Mouse (Mus musculus) midbrain, embryonic 16.5 days (tissue): Measurements from ENCODE around the gene Pla2g4e. TPM values are rescaled to one million over a fixed set of nuclear protein-coding genes. Genes with fewer than 3 reads are reported as not detected.

Source experiments
- ATAC-seq: fragments of 200-750 bp; cut with Nextera tagmentation; 2 replicates; pipeline ENCODE4 v1.8.0; 2017; ENCODE audit warnings: moderate TSS enrichment
- H3K27ac ChIP-seq: fragments of 300-500 bp; sonication (generic); 2 replicates; pipeline ENCODE4 v1.5.1; 2014; ENCODE audit warnings: mild to moderate bottlenecking, low read length, mixed read lengths
- H3K27me3 ChIP-seq: fragments of 300-500 bp; sonication (generic); 2 replicates; pipeline ENCODE4 v1.6.1; 2014; ENCODE audit warnings: low read depth, low read length, mixed read lengths; ENCODE audit not compliant: control insufficient read depth, insufficient read depth
- H3K36me3 ChIP-seq: fragments of 300-500 bp; sonication (generic); 2 replicates; pipeline ENCODE4 v1.6.1; 2014; ENCODE audit warnings: mild to moderate bottlenecking, low read length, moderate library complexity, mixed read lengths; ENCODE audit not compliant: control insufficient read depth, insufficient read depth
- H3K4me1 ChIP-seq: fragments of 300-500 bp; sonication (generic); 2 replicates; pipeline ENCODE4 v1.6.1; 2014; ENCODE audit warnings: mild to moderate bottlenecking, low read length, mixed read lengths; ENCODE audit not compliant: control insufficient read depth, insufficient read depth
- H3K4me2 ChIP-seq: fragments of 300-500 bp; sonication (generic); 2 replicates; pipeline ENCODE4 v1.6.1; 2014; ENCODE audit warnings: mild to moderate bottlenecking, low read length, mixed read lengths
- H3K4me3 ChIP-seq: fragments of 300-500 bp; sonication (generic); 2 replicates; pipeline ENCODE4 v1.5.1; 2014; ENCODE audit warnings: low read depth, mild to moderate bottlenecking, low read length, moderate library complexity, mixed read lengths
- H3K9ac ChIP-seq: fragments of 300-500 bp; sonication (generic); 2 replicates; pipeline ENCODE4 v1.6.1; 2014; ENCODE audit warnings: low read depth, low read length, mixed read lengths
- H3K9me3 ChIP-seq: fragments of 300-500 bp; sonication (generic); replicated peaks from 2 replicates; pipeline ENCODE4 v1.6.1; 2014; ENCODE audit warnings: mild to moderate bottlenecking, low read length, mixed read lengths; ENCODE audit not compliant: control insufficient read depth, poor library complexity, severe bottlenecking
- WGBS: fragments of 180-500 bp; shearing (Covaris S2); extraction: QIAGEN DNeasy Blood & Tissue Kit; methylation state at CpG from one replicate; pipeline ENCODE4 v1.1.7; 2014; 5-methylcytosine and 5-hydroxymethylcytosine counted together
- polyA plus RNA-seq: library from polyadenylated mRNA; unstranded; fragments of >200 nt; fragmentation: Nextera tagmentation; extraction: Ambion mirVana; gene quantifications from 2 replicates; pipeline ENCODE4 v1.2.1, GENCODE M21; 2015

The Pla2g4e gene
- polyA plus RNA-seq, 1 experiment from 2014 or later: 6.7 TPM

DNA sequence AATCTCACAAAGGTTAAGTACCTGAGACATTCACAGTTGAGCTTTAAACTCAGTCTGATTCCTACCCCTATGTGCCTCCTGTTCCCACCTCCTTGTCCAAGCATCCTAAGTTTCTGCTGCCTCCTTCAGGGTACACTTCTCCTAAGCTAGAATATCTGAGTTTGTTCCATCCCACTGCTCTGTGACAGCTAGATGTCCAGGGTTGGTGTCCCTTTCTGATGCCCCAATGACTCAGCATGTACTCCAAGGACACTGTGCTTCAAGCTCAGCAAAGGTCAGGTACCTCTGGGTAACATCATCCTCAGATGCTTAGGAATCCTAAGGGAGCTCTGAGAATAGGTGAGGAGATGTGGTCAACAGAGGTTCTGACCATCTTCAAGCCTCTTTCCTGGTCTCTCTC, 117.1 kb downstream of the Pla2g4e start:
- H3K27me3 ChIP-seq: no peaks in the 10 kb centered on the region
- ATAC-seq: no peak
- H3K36me3 ChIP-seq: no peaks in the 10 kb centered on the region
- H3K9ac ChIP-seq: no peak overlapping the region
- no peak overlapping the region for H3K4me2 ChIP-seq
- H3K27ac ChIP-seq: no peak overlapping the region
- H3K9me3 ChIP-seq: no peaks in the 10 kb centered on the region
- no peaks in the 10 kb centered on the region for H3K4me1 ChIP-seq
- no peak overlapping the region for H3K4me3 ChIP-seq

DNA sequence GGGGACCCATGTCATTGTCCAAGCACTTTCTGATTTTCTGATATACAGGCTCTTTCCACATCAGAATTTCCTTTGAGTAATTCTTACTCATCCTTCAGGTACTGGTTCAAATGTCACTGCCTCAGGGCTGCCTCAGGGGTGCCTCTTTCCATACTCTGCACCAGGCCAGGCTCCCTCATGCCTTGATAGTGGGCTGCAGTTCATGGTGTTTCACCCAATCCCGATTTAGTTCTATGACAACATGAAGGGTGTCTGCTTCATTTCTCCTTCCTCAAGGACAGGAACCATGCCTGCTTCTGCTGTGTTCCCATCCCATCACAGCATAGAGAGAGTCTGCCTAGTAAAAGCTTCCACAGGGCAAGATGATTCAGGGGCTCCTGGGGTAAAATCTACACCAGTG, 118.2 kb downstream of the Pla2g4e start:
- Histone ChIP-seq H3K9ac (no peak overlapping the region), H3K4me3 (no peak overlapping the region), H3K27me3 (no peaks in the 10 kb centered on the region), H3K4me2 (no peak overlapping the region), H3K4me1 (no peaks in the 10 kb centered on the region), H3K27ac (no peak overlapping the region), H3K9me3 (no peaks in the 10 kb centered on the region), H3K36me3 (no peaks in the 10 kb centered on the region)
- ATAC-seq: no peak
- WGBS: 79% methylated on average over 1 of the region's 1 CpGs

GRCm38 (mm10) chr2:120126408-120126807, 118.7 kb downstream of the Pla2g4e start:
- no peak for ATAC-seq
- no peaks in the 10 kb centered on the region for H3K36me3 ChIP-seq
- H3K9ac ChIP-seq: no peak overlapping the region
- no peak overlapping the region for H3K27ac ChIP-seq
- no peaks in the 10 kb centered on the region for H3K27me3 ChIP-seq
- no peaks in the 10 kb centered on the region for H3K9me3 ChIP-seq
- WGBS: 91% methylated on average over 4 of the region's 4 CpGs
- no peaks in the 10 kb centered on the region for H3K4me1 ChIP-seq
- no peak overlapping the region for H3K4me3 ChIP-seq
- H3K4me2 ChIP-seq: no peak overlapping the region

GRCm38 (mm10) chr2:120125461-120125860, 119.7 kb downstream of the Pla2g4e start:
- no peak overlapping the region for H3K4me2 ChIP-seq
- H3K36me3 ChIP-seq: no peaks in the 10 kb centered on the region
- ATAC-seq: no peak
- no peaks in the 10 kb centered on the region for H3K4me1 ChIP-seq
- H3K9me3 ChIP-seq: no peaks in the 10 kb centered on the region
- 93% methylated on average over 1 of the region's 1 CpGs for WGBS
- H3K27me3 ChIP-seq: no peaks in the 10 kb centered on the region
- H3K9ac ChIP-seq: no peak overlapping the region
- H3K27ac ChIP-seq: no peak overlapping the region
- no peak overlapping the region for H3K4me3 ChIP-seq

DNA sequence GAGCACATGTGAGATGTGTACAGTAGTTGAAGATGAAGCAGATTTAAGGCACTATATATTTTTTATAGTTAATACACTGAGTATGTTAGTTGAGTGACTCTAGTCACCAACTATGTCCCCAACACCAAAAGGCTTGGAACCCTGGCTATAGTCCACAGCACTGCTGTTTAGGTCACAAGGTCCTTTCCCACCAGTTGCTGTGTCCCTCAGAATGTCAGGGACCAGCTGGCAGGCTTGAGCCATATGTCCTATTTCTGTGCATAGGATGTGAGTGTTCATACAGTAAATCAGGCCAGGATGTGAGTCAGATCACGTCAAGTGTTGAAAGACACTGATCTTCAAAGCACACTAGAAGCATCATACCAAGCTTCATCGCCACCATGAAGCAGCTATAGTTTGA, 120.2 kb downstream of the Pla2g4e start:
- Histone ChIP-seq H3K27me3 (no peaks in the 10 kb centered on the region), H3K4me3 (no peak overlapping the region), H3K9me3 (no peaks in the 10 kb centered on the region), H3K9ac (no peak overlapping the region), H3K4me2 (no peak overlapping the region), H3K4me1 (no peaks in the 10 kb centered on the region), H3K36me3 (no peaks in the 10 kb centered on the region), H3K27ac (no peak overlapping the region)
- 90% methylated on average over 2 of the region's 2 CpGs for WGBS
- ATAC-seq: no peak

DNA sequence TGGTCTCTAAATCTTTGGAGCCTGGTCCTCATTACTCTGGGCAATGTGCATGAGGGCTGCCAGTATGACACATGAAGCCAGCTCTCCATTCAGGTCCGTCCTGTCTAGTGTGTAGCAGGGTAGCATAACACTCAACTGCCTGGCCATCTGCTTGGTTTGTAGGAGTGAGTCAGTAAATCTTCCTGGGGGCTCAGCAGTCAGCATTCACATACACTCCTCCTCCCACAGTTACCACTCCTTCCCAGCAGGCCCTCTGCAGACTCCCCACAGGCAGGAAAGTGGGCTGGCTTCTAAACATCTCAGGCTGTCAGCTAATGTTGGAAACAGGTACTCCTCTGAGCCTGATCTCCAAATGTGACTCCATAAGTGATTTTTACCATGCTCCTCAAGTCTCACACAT, 121.0 kb downstream of the Pla2g4e start:
- H3K36me3 ChIP-seq: no peaks in the 10 kb centered on the region
- H3K27me3 ChIP-seq: no peaks in the 10 kb centered on the region
- no peak overlapping the region for H3K4me2 ChIP-seq
- H3K9me3 ChIP-seq: no peaks in the 10 kb centered on the region
- WGBS: 59% methylated on average over 1 of the region's 1 CpGs
- no peak for ATAC-seq
- no peak overlapping the region for H3K9ac ChIP-seq
- H3K27ac ChIP-seq: no peak overlapping the region
- H3K4me3 ChIP-seq: no peak overlapping the region
- no peaks in the 10 kb centered on the region for H3K4me1 ChIP-seq

DNA sequence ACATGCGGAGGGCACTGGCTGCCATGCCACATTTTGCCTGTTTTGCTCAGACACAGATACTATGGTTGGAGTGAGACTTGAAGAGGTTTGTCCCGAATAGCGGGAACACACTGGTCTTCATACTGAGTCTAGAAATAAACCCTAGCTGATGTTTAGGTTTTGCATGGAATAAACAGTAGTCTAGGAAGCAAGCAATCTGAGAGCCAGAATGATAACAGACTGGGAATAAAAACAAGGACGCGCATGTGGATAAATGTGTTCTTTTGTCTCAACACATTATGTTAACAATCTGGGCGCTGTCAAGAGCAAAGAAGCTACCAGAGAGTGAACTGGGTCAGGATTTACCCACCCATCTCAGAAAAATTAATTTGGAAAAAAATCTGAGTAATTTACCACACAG, 122.2 kb downstream of the Pla2g4e start:
- Histone ChIP-seq H3K4me2 (no peak overlapping the region), H3K4me1 (no peaks in the 10 kb centered on the region), H3K27ac (no peak overlapping the region), H3K9ac (no peak overlapping the region), H3K27me3 (no peaks in the 10 kb centered on the region), H3K36me3 (no peaks in the 10 kb centered on the region), H3K4me3 (no peak overlapping the region), H3K9me3 (no peaks in the 10 kb centered on the region)
- no peak for ATAC-seq
- 96% methylated on average over 6 of the region's 6 CpGs for WGBS

GRCm38 (mm10) chr2:120117346-120117745, 127.8 kb downstream of the Pla2g4e start:
- Histone ChIP-seq H3K36me3 (no peaks in the 10 kb centered on the region), H3K4me2 (no peak overlapping the region), H3K9ac (no peak overlapping the region), H3K4me1 (no peaks in the 10 kb centered on the region), H3K27me3 (no peaks in the 10 kb centered on the region), H3K9me3 (no peaks in the 10 kb centered on the region), H3K27ac (no peak overlapping the region), H3K4me3 (no peak overlapping the region)
- 93% methylated on average over 6 of the region's 6 CpGs for WGBS
- ATAC-seq: no peak
